Comparison of ENCODE assay signal across 8 mouse cellular contexts in genomic region chr2:26153295-26153694, GRCm38 (mm10). TPM values are rescaled to one million over a fixed set of nuclear protein-coding genes. Genes with fewer than 3 reads are reported as not detected.
DNase-seq lines count a peak whose midpoint lies in the region; ATAC-seq and TF ChIP-seq lines count a peak whose summit lies in the region.
"Had no signal": no experiment of that assay in that cellular context is flagged by ENCODE, and none has a peak within 500 bp of the region (broad histone marks: within the 10 kb centered on the region; RNA-seq: fewer than 3 reads in every experiment).

No protein-coding gene starts in this region.

- TF ChIP-seq RAD21 in CH12.LX (IDR thresholded peaks at IDR 0.05; ENCODE audit: low read depth, low read length), result peak; percentile 51

- no peak for TF ChIP-seq EP300 in CH12.LX (IDR thresholded peaks at IDR 0.05; ENCODE audit: low read length)

- WGBS in kidney, embryonic 16.5 days, result 38% methylated on average over 4 of the region's 4 CpGs

- peak; percentile 25 for DNase-seq in kidney, adult 18-20 months
- DNase-seq in CH12.LX (ENCODE audit: extremely low read depth) (peak; percentile 43), R1 (ENCODE audit: low read depth, low spot score) (peak; percentile 62)
- DNase-seq in naive thymus-derived CD4-positive, alpha-beta T cell, adult 2 months (ENCODE audit: low read depth), result peak; percentile 41
- DNase-seq in frontal cortex, adult 2 months (ENCODE audit: extremely low spot score in 1 of 2, low spot score in 1 of 2), result no peak

- H3K4me3 ChIP-seq in kidney, embryonic 16.5 days (ENCODE audit: low read length), result no peak overlapping the region
- H3K4me3 ChIP-seq in CH12.LX (replicated peaks in 1 of 3; ENCODE audit: low read depth in 2 of 3, low read length in 2 of 3, poor library complexity in 1 of 3), result no peak overlapping the region
- H3K4me3 ChIP-seq: erythroblast, embryonic 14.5 days had no signal

- no peak overlapping the region for H3K27ac ChIP-seq in kidney, embryonic 16.5 days (ENCODE audit: low read length)
- no peak overlapping the region for H3K27ac ChIP-seq in CH12.LX (ENCODE audit: insufficient read depth, low read depth)

- no peaks in the 10 kb centered on the region for H3K79me2 ChIP-seq in CH12.LX (replicated peaks; ENCODE audit: control insufficient read depth, extremely low read depth, insufficient read depth, poor library complexity, severe bottlenecking)

- peak; percentile 35 to 80; a peak in 3 of 4 replicates for TF ChIP-seq CTCF in CH12.LX (conservative IDR thresholded peaks at IDR 0.05 in 1 of 2, IDR thresholded peaks at IDR 0.05 in 1 of 2; ENCODE audit: low read depth in 2 of 2, low read length in 2 of 2)

- no peaks in the 10 kb centered on the region for H3K36me3 ChIP-seq in kidney, embryonic 16.5 days (ENCODE audit: insufficient read depth, low read length)
- no peaks in the 10 kb centered on the region for H3K36me3 ChIP-seq in CH12.LX (replicated peaks in 1 of 2; ENCODE audit: control insufficient read depth in 1 of 2, insufficient read depth in 1 of 2, low read length in 1 of 2)

- H3K9me3 ChIP-seq in kidney, embryonic 16.5 days (ENCODE audit: low read length), result no peaks in the 10 kb centered on the region
- no peaks in the 10 kb centered on the region for H3K9me3 ChIP-seq in CH12.LX (replicated peaks; ENCODE audit: low read length)

- dilution Hi-C loops in CH12.LX (cut with MboI; ENCODE audit: extremely low pct_ligation_motif_present, extremely low pct_unique_long_range_greater_than_20kb, low sequenced_read_pairs), result no loop called here

- no peak overlapping the region for H3K4me2 ChIP-seq in kidney, embryonic 16.5 days (replicated peaks; ENCODE audit: low read depth, low read length)
- no peak overlapping the region for H3K4me2 ChIP-seq in CH12.LX (ENCODE audit: insufficient read depth, low read depth, poor library complexity, severe bottlenecking)

- no peaks in the 10 kb centered on the region for H3K4me1 ChIP-seq in kidney, embryonic 16.5 days (ENCODE audit: insufficient read depth, low read length)
- H3K4me1 ChIP-seq in CH12.LX (ENCODE audit: control insufficient read depth in 1 of 2, insufficient read depth in 2 of 2), result peaks cover 0 to 8% of the 10 kb centered on the region in 2 experiments; a peak in 1 of 4 replicates

- no peak for ATAC-seq in kidney, embryonic 16.5 days (ENCODE audit: low FRiP score, low TSS enrichment)
- peak; percentile 55 for ATAC-seq in granulocyte monocyte progenitor cell, adult 5-6 weeks (replicated peaks; ENCODE audit: poor library complexity, severe bottlenecking)

- no peak overlapping the region for H3K9ac ChIP-seq in kidney, embryonic 16.5 days (replicated peaks; ENCODE audit: low read length)
- no peak overlapping the region for H3K9ac ChIP-seq in CH12.LX (ENCODE audit: insufficient read depth, low read depth)

- TF ChIP-seq POLR2A in CH12.LX (IDR thresholded peaks at IDR 0.05; ENCODE audit: low read depth, low read length), result no peak

- in situ Hi-C loops in CH12.LX (cut with MboI; ENCODE audit: low pct_ligation_motif_present, low pct_unique_long_range_greater_than_20kb, low sequenced_read_pairs), result no loop called here

- no peaks in the 10 kb centered on the region for H3K27me3 ChIP-seq in kidney, embryonic 16.5 days (ENCODE audit: insufficient read depth, low read length)
- H3K27me3 ChIP-seq in CH12.LX (replicated peaks), result peaks cover 9% of the 10 kb centered on the region

TF ChIP-seq in CH12.LX, 34 proteins besides CTCF, POLR2A, EP300 and RAD21:
- TF ChIP-seq SMC3 (IDR thresholded peaks at IDR 0.05; ENCODE audit: low read depth, low read length) (peak; percentile 76), ZNF384 (IDR thresholded peaks at IDR 0.05; ENCODE audit: low read depth, low read length) (no peak)
TF ChIP-seq in CH12.LX: peak in this region for 1.

RNA-seq across cellular contexts. Expression of gene Nacc2, which starts 30.3 kb away (rescaled TPM):
- polyA plus RNA-seq in kidney, embryonic 16.5 days (2015; fragmentation: Nextera tagmentation; extraction: Ambion mirVana), result 12.7 and 13.3 TPM in 2 replicates
- total RNA-seq in CH12.LX (2012; rRNA removed), result 1.6 and 2.3 TPM in 2 replicates
- total RNA-seq in CH12.LX (2014; rRNA removed), result 0.59 and 0.88 TPM in 2 replicates
- polyA plus RNA-seq in CH12.LX (2012; ENCODE audit: insufficient read length, low read depth), result 1.1 TPM in 2 replicates
- 0.30 and 0.62 TPM in 2 replicates for total RNA-seq in granulocyte monocyte progenitor cell, adult 5-6 weeks (2014; fragmentation: Nextera tagmentation)
- total RNA-seq in granulocyte monocyte progenitor cell, adult 5-6 weeks (2017), result 0.57 and 0.65 TPM in 2 replicates
- 66.9 and 72.8 TPM in 2 replicates for polyA plus RNA-seq in frontal cortex, adult 2 months (2012; rRNA removed)

RNA-seq across cellular contexts. Expression of gene Lhx3, which starts 54.8 kb away (rescaled TPM):
- 0.09 TPM in 1 of 2 replicates, not detected in the other for polyA plus RNA-seq in kidney, embryonic 16.5 days (2015; fragmentation: Nextera tagmentation; extraction: Ambion mirVana)
- total RNA-seq in CH12.LX (2012; rRNA removed), result not detected in 2 replicates
- not detected in 2 replicates for total RNA-seq in CH12.LX (2014; rRNA removed)
- not detected in 2 replicates for polyA plus RNA-seq in CH12.LX (2012; ENCODE audit: insufficient read length, low read depth)
- total RNA-seq in granulocyte monocyte progenitor cell, adult 5-6 weeks (2014; fragmentation: Nextera tagmentation), result not detected in 2 replicates
- not detected in 2 replicates for total RNA-seq in granulocyte monocyte progenitor cell, adult 5-6 weeks (2017)
- polyA plus RNA-seq in frontal cortex, adult 2 months (2012; rRNA removed), result 0.13 and 0.22 TPM in 2 replicates
- polyA plus RNA-seq: erythroblast, embryonic 14.5 days had no signal

Comparison
In these comparisons a context has a peak if more than half of its experiments do, and no peak if none do; other contexts are left out.
1. DNase-seq: peak in kidney, adult 18-20 months (single experiment), CH12.LX (single experiment), R1 (single experiment) and naive thymus-derived CD4-positive, alpha-beta T cell, adult 2 months (single experiment); none in frontal cortex, adult 2 months (0 of 2).